Mouse (Mus musculus): ENCODE data around the gene Olfr1462.

The Olfr1462 gene

GRCm38 (mm10) chr19:13185434-13185833, at the start of gene Olfr1462:
TSS of gene Olfr1462 (plus strand) at chr19:13185734.
- no peak for DNase-seq (ENCODE audit: low spot score)

GRCm38 (mm10) chr19:13149449-13149848, 36.1 kb upstream of the Olfr1462 start, which contains the start of gene Olfr1459:
TSS of gene Olfr1459 (minus strand) at chr19:13149549.
- DNase-seq (ENCODE audit: low spot score) = no peak

- no peak for DNase-seq (ENCODE audit: low spot score)
Measured at GRCm38 (mm10) chr19:13162700-13163099, 22.8 kb upstream of the Olfr1462 start, which contains the start of gene Olfr1461. TSS of gene Olfr1461 (plus strand) at chr19:13163000.

GRCm38 (mm10) chr19:13221666-13222065, 36.1 kb downstream of the Olfr1462 start:
- DNase-seq (ENCODE audit: low spot score) = no peak

- DNase-seq (ENCODE audit: low spot score) = no peak
Measured at GRCm38 (mm10) chr19:13231028-13231427, 45.5 kb downstream of the Olfr1462 start, which contains the start of gene Olfr1463. TSS of gene Olfr1463 (plus strand) at chr19:13231328.
